Mouse (Mus musculus) thymus, postnatal 4 days (tissue): ENCODE measurements around the gene 1520401A03Rik.

ENCODE experiments used
- DNase-seq: peaks from one replicate; pipeline ENCODE4 v3.0.0; 2021

Gene 1520401A03Rik

GRCm38 (mm10) chr17:23742210-23742793 lies 19.7 kb upstream of the 1520401A03Rik start:
- DNase-seq: peak; percentile 79

GRCm38 (mm10) chr17:23741359-23742209 lies 19.0 kb upstream of the 1520401A03Rik start:
- DNase-seq: peak; percentile 31

GRCm38 (mm10) chr17:23740598-23741021 lies 18.0 kb upstream of the 1520401A03Rik start, which contains the start of gene Paqr4:
Paqr4 (minus strand) TSS chr17:23740867.
- peak; percentile 45 for DNase-seq

GRCm38 (mm10) chr17:23740136-23740584 lies 17.6 kb upstream of the 1520401A03Rik start:
- DNase-seq: peak; percentile 78

- DNase-seq: peak; percentile 49
Measured at GRCm38 (mm10) chr17:23739202-23740135, 16.9 kb upstream of the 1520401A03Rik start.

GRCm38 (mm10) chr17:23738836-23739201 lies 16.2 kb upstream of the 1520401A03Rik start:
- DNase-seq: no peak

- DNase-seq: peak; percentile 47
Measured at GRCm38 (mm10) chr17:23737493-23738445, 15.2 kb upstream of the 1520401A03Rik start.

GRCm38 (mm10) chr17:23734341-23734740 lies 11.8 kb upstream of the 1520401A03Rik start:
- no peak for DNase-seq

- DNase-seq: no peak
Measured at GRCm38 (mm10) chr17:23730441-23730840, 7.9 kb upstream of the 1520401A03Rik start.

- DNase-seq: no peak
Measured at GRCm38 (mm10) chr17:23726758-23727142, 4.2 kb upstream of the 1520401A03Rik start.

GRCm38 (mm10) chr17:23725999-23726757 lies 3.6 kb upstream of the 1520401A03Rik start, which contains the start of gene Pkmyt1:
Pkmyt1 (plus strand) TSS chr17:23726336.
- DNase-seq: peak; percentile 98

- no peak for DNase-seq
Measured at GRCm38 (mm10) chr17:23725477-23725876, 2.9 kb upstream of the 1520401A03Rik start.

- no peak for DNase-seq
Measured at GRCm38 (mm10) chr17:23721886-23722285, 697 bp downstream of the 1520401A03Rik start.

- no peak for DNase-seq
Measured at GRCm38 (mm10) chr17:23719455-23719854, 3.1 kb downstream of the 1520401A03Rik start.

- no peak for DNase-seq
Measured at GRCm38 (mm10) chr17:23717003-23717402, 5.6 kb downstream of the 1520401A03Rik start.

GRCm38 (mm10) chr17:23706212-23706611 lies 16.4 kb downstream of the 1520401A03Rik start:
- peak; percentile 85 for DNase-seq

GRCm38 (mm10) chr17:23705525-23706104 lies 17.0 kb downstream of the 1520401A03Rik start:
- DNase-seq: no peak

- no peak for DNase-seq
Measured at GRCm38 (mm10) chr17:23704741-23705140, 17.8 kb downstream of the 1520401A03Rik start.

- no peak for DNase-seq
Measured at GRCm38 (mm10) chr17:23703301-23703700, 19.3 kb downstream of the 1520401A03Rik start.

GRCm38 (mm10) chr17:23700079-23700478 lies 22.5 kb downstream of the 1520401A03Rik start:
- DNase-seq: peak; percentile 89
